Mouse (Mus musculus) embryonic stem cell, embryonic (primary cell): Measurements from ENCODE around the gene Msh4.
"Not testable (repeated sequence)": the region's sequence is repeated elsewhere in the genome, so short reads cannot be mapped to it uniquely, and the experiment has no call there.

Experiments
- CTCF ChIA-PET, 4 experiments: fragments of 300-600 bp in 2 of 4; fragments of 350-600 bp in 2 of 4; sonication (Branson Sonifier 250); formaldehyde crosslinking; loops; one replicate each; lab custom pipeline; 2022; ENCODE audit warnings: inconsistent platforms in 2 of 4; lab: Charles Lee
- POLR2A ChIA-PET, 4 experiments: fragments of 300-600 bp in 2 of 4; fragments of 350-600 bp in 2 of 4; sonication (Branson Sonifier 250); formaldehyde crosslinking; loops; one replicate each; lab custom pipeline; 2022; ENCODE audit warnings: antibody characterized with exemption in 4 of 4, inconsistent platforms in 1 of 4; lab: Charles Lee

Msh4 gene

DNA sequence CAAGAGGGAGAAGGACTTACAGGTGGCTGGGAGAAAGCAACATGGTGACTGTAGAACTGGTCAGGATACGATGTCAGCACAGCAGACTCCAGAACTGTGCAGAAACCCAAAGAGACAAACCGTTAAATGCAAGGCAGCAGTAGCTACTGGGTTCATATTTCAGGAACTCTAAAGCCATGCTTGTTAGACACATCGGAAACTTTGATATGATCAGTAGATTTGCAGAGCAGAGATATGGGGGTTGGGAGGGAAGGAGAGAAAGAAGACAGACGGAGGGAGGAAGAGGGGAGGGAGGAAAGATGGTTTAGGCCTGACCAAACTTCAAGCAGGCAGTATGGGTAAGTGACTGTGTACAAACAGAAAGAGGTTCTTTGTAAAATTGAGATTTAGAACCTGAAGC, 68.3 kb downstream of the Msh4 start:
- ChIA-PET POLR2A (interaction anchor here in 1 of 4 experiments (0.6 kb wide), 1 partner anchor 1021 kb away, joined by 4 read pairs; no protein-coding TSS in a partner anchor), CTCF (no interaction called here)

DNA sequence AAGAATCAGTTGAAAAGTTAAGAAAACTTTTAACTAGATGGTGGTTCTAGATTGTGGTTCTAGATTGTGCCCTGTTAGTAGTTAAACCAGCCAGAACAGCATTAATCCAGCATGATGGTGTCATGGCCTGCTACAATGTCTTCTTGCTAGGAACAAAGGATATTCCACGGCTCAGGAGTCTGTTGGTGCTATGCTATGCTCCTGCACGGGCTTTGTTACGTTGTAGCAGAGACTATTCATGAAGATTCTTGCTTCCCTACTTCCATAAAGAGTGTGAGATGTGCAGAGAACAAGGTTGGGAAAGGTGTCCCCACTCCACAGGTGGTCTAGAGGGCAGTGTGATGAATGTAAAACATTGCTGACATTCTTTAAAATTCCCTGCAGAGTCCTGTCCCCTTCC, 69.6 kb downstream of the Msh4 start:
- ChIA-PET POLR2A (interaction anchor here in 2 of 4 experiments (0.6 kb wide), 2 partner anchors 18 to 77 kb away, joined by 4 to 5 read pairs; partner anchors contain the start of gene Rabggtb (in 1 of the 2)), CTCF (interaction anchor here (0.5 to 1.5 kb wide), 27 partner anchors 9 to 993 kb away, joined by 3 to 13 read pairs (median 4); no protein-coding TSS in a partner anchor)

DNA sequence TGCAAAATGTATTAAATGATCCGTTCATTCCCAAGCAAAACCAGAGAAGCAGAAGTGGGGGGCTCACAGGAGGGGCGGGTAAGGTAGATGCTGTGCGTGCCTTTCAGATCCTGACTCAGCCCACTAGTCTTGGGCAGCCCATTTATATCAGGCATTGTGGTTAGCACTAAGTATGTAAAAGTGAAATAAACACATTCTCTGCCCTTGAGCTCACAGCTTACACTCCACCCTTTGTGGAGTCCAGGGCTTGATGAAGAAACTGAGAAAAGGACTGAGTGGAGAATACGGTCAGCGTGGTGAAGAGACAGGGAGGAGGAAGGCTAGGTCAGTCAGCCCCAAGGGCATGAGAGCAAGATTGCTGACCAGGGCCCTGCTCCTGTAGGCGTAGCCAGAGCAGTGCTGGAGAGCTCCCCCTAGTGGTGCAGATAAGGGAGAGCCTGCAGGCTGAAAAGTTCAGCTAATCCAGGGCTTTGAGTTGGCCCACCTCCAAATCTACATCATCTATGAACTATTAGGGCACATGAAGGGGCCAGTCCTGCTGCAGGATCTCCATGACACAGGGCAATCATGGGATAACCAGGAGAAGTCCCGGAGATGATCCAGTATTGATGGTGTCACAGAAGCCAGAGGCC, 70.4 kb downstream of the Msh4 start:
- CTCF ChIA-PET = interaction anchor here (0.5 to 1.5 kb wide), 30 partner anchors 10 to 992 kb away, joined by 3 to 13 read pairs (median 4); no protein-coding TSS in a partner anchor
- POLR2A ChIA-PET = interaction anchor here in 3 of 4 experiments (0.6 to 1.3 kb wide), 4 partner anchors 17 to 108 kb away, joined by 3 to 5 read pairs (median 4); partner anchors contain the start of genes Acadm (in 1 of the 3), Msh4 (in 1 of the 3) and Rabggtb (in 1 of the 3)

DNA sequence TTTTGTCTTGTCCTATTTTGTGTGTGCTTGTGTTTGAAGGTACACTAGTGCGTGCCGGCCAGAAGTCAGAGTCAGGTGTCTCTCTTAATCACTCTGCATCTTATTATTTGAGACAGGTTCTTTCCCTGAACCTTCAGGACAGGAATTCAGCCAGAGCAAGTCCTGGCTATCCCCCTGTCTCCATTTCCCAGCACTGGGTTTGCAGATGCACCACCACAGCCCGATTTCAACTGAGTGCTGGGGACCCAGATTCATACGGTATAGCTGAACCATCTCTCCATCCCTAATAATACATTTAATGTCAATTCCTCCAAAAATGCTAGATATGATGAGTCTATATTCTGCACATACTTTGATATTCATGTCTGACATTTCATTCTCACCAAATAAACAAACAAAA, 71.9 kb downstream of the Msh4 start:
- POLR2A ChIA-PET = interaction anchor here in 1 of 4 experiments (1.3 kb wide), 1 partner anchor 110 kb away, joined by 4 read pairs; the partner anchor contains the start of gene Acadm

DNA sequence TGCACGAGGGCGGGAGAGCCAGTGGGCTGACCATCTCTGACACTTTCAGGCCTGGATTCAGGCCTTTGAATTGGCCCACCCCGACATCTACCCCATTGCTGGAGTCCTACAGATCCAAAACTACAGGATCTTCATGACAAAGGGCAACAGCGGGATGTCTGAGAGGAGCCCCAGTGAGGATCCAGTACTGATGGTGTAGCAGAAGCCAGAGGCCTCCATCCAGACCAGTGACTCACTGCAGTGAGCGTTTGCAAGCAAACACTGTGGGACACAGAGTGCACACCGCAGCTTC, 73.3 kb downstream of the Msh4 start:
- CTCF ChIA-PET = interaction anchor here in 3 of 4 experiments (0.6 to 1.1 kb wide), 6 partner anchors 11 to 1049 kb away, joined by 3 to 7 read pairs (median 4); no protein-coding TSS in a partner anchor
- POLR2A ChIA-PET = interaction anchor here in 2 of 4 experiments (0.7 to 1.2 kb wide), 3 partner anchors 17 to 82 kb away, joined by 3 to 5 read pairs (median 4); no protein-coding TSS in a partner anchor

More for the DNA sequence above, 71.9 kb downstream of the Msh4 start:
- CTCF ChIA-PET = no interaction called here

DNA sequence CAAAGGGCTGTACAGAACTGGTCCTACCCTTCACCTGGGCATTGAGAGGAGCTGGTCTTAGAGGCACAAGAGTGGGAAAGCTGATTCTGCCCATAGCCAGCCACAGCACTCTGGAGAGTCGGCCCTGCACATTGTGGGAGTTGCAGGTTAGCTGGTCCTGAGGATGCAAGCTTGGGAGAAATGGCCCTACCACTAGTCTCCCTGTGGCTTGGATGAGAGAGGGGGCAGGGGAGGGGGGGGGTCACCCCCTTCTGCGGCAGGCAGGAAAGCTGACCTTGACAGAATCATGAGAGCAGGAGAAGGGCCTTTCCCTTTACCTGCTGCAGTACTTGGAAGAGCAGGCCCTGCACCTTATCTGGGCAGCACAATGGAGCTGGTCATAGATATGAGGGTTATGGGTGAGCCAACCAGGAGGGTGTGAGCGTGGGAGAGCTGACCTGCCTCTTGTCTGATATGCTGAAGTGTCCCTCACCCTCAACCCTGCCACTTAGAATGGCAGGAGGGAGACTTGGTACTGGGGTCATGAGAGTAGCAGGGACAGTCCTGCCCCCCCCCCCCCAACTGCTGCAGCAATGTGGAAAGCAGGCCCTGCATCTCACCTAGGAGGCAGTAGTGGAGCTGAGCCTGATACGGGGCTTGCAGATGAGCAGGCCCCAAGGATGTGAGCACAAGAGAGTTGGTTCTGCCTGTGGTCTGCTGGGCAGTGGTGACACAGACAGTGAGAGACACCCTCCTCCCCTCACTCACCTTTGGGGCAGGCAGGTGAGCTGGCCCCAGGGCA, 73.9 kb downstream of the Msh4 start:
- POLR2A ChIA-PET = interaction anchor here in 2 of 4 experiments (0.6 to 1.2 kb wide), 4 partner anchors 10 to 83 kb away, joined by 3 to 5 read pairs (median 4); no protein-coding TSS in a partner anchor
- CTCF ChIA-PET = interaction anchor here in 3 of 4 experiments (0.6 to 1.1 kb wide), 9 partner anchors 10 to 1048 kb away, joined by 3 to 7 read pairs (median 3); no protein-coding TSS in a partner anchor

DNA sequence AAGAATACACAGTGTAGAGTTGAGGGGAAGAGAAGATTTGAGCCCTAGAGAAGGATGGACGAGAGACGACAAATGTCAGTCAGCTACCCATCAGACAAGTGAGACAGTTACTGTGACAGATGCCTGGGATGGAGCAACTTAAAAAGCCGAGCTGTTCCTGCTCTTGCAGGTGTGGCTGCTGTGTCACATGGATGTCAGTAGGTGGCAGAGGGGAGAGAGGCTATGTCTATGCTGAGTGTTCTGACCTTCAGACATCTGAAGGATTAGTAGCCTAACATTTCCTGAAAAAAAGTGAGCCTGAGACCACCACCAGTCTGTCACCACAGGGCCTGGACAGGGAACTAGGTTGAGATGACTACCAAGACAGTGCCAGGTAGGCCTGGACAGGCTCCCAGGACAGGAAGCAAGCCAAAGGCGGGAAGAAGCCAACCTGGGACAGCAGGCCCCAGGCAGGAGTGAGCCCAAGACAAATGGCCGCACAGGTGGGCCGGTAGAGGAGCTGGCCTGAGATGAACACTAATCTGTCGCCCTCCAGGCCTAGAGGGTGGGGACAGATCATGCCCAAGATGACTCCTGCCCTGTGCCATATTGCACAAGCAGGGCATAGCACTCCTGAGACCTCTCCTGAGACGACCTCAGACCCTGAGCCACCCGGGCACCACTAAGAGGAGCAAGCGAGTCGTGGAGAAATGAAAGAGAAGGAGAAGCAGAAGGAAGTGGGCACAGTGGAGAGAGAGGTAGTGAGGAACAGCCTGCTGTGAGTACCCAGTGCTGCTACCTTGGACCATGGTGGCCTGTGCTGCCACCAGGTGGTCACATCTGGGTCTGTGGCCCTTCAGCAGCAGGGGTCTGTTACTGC, 74.7 kb downstream of the Msh4 start:
- ChIA-PET POLR2A (interaction anchor here in 1 of 4 experiments (0.6 to 1.2 kb wide), 5 partner anchors 9 to 1377 kb away, joined by 3 to 4 read pairs (median 3); no protein-coding TSS in a partner anchor), CTCF (interaction anchor here in 3 of 4 experiments (0.6 to 1.1 kb wide), 11 partner anchors 9 to 1048 kb away, joined by 3 to 7 read pairs (median 3); no protein-coding TSS in a partner anchor)

DNA sequence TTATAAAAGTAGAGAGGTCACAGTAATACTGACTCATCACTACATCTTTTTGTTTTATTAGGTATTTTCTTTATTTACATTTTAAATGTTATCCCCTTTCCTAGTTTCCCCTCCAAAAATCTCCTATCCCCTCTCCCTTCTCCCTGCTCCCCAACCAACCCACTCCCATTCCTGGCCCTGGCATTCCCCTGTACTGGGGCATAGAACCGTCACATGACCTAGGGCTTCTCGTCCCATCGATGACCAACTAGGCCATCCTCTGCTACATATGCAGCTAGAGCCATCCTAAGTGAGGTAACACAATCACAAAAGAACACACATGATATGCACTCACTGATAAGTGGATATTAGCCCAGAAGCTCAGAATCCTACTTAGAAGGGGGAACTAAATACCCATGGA, 76.2 kb downstream of the Msh4 start:
- CTCF ChIA-PET = interaction anchor here in 1 of 4 experiments (0.6 kb wide), 1 partner anchor 329 kb away, joined by 6 read pairs; no protein-coding TSS in a partner anchor
- POLR2A ChIA-PET = not testable (repeated sequence)

DNA sequence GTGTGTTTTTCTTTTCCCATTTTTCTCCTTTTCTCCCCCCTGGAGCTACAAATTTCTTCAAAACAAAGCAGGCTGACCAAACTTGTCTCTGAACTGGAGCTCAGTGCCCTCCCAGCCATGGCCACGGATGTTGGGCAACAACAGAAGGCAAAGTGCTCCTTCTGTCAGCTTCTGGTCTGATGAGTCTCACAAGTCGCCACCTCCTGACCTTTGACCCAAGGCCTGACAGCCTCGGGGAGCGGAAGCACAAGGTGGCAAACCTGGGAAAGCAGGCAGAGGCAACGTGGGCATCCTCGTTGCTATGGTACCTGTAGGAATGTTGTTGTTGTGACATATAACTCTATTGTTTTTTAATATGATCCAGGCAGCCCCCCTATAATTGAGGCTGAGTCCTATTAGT, 79.3 kb downstream of the Msh4 start:
- ChIA-PET CTCF (interaction anchor here in 1 of 4 experiments (1.8 kb wide), 1 partner anchor 9 kb away, joined by 6 read pairs; no protein-coding TSS in a partner anchor), POLR2A (no interaction called here)

DNA sequence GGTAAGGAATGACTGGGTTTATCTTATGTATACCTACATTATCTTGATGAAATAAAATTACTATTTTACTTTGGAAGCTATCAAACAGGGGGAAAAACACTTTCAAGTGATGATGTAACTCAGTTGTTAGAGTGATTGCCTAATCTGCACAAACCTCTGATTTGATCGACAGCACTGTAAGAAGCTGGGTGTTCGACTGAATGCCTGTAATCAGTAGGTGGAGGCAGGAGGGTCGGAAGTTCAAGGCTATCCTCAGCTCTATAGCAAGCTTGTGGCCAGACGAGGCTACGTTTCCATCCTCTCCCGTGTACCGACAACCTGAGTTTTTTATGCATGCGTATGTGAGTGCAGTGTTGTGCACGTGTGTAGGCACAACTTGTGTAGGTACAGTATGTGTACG, 80.7 kb downstream of the Msh4 start:
- CTCF ChIA-PET = interaction anchor here in 2 of 4 experiments (1.8 to 1.9 kb wide), 2 partner anchors 10 kb away, joined by 6 read pairs; no protein-coding TSS in a partner anchor
- POLR2A ChIA-PET = interaction anchor here in 1 of 4 experiments (1.3 to 1.4 kb wide), 2 partner anchors 87 to 154 kb away, joined by 3 to 4 read pairs; partner anchors contain the start of gene Rabggtb

DNA sequence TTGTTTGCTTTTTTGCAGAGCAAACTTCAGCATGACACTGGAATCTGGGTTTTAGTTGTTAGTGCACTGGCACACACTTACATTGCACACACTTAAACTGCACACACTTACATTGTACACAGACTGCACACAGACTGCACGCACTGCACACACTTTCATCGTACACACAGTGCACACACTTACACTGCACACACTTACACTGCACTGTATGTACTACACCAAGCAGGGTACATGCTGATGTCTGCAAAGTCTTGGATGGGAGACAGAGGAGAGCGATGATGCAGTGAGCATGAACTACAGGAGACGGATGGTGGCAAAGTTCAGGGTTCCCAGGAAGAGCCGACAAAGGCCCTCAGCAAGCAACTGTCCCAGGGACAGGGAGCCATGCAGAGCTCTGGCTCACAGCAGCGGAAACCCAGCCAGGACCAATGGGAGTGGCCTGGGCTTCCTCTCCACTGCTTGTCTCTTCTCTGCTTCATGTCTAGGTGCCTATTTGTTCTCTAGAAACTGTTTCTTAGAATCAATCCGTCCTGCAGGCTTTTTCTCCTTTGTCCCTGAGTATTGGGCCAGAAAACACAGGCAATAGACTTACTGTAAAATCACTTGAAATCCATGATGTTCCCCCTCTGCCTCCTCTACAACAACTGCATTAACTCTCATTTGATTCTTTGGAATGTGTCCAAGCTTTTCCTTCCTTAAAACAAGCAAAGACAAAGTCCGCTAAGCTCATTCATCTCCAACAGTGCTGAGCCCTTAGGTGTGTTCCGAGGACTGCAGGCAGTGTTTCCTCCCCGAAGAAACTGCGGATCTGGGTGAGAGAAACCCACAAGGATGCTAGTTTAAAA, 82.0 kb downstream of the Msh4 start:
- CTCF ChIA-PET = interaction anchor here in 2 of 4 experiments (1.9 to 2.3 kb wide), 2 partner anchors 12 kb away, joined by 6 to 8 read pairs; no protein-coding TSS in a partner anchor
- POLR2A ChIA-PET = interaction anchor here in 1 of 4 experiments (0.7 to 1.2 kb wide), 2 partner anchors 17 to 873 kb away, joined by 3 to 4 read pairs; no protein-coding TSS in a partner anchor

DNA sequence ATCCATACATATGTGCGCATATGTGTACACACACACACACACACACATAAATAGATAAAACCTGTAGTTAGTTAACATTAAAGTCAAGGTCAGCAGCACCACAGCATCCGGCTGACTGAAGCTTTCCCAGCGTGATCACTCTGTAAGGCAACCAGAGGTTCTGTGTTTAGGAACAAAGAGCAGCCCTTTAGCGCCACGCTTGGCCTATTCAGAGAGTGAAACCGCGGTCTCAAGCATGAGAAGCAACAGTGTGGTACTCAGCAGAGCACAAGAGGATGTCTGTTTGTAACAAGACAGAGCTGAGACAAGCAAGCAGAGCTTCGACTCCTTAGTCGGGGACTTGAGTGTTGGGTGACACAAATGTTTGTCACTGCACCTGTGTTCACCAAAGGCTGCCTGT, 86.5 kb downstream of the Msh4 start:
- ChIA-PET POLR2A (no interaction called here), CTCF (interaction anchor here in 2 of 4 experiments (1.0 to 1.2 kb wide), 2 partner anchors 16 kb away, joined by 3 read pairs; no protein-coding TSS in a partner anchor)

DNA sequence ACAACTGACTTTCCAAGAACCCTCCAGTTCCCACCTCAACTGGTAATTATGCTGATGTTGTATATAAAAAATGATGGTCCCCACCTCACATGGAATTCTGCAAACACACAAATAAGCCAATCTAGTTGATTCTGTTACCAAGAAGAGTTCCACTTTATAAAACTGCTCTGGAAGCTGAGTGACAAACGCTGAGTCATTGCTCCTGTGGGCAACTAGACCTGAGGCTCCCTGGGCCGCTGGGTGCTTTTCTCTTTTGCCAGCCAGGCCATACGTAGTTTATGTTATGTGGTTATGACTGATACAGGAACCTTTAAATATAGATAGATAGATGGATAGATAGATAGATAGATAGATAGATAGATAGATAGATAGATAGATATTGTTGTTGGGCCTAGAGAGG, 87.2 kb downstream of the Msh4 start:
- CTCF ChIA-PET = interaction anchor here in 1 of 4 experiments (1.2 kb wide), 2 partner anchors 17 kb away, joined by 3 to 5 read pairs; no protein-coding TSS in a partner anchor
- POLR2A ChIA-PET = interaction anchor here in 3 of 4 experiments (0.6 to 1.2 kb wide), 4 partner anchors 11 to 89 kb away, joined by 3 to 6 read pairs (median 4); no protein-coding TSS in a partner anchor

DNA sequence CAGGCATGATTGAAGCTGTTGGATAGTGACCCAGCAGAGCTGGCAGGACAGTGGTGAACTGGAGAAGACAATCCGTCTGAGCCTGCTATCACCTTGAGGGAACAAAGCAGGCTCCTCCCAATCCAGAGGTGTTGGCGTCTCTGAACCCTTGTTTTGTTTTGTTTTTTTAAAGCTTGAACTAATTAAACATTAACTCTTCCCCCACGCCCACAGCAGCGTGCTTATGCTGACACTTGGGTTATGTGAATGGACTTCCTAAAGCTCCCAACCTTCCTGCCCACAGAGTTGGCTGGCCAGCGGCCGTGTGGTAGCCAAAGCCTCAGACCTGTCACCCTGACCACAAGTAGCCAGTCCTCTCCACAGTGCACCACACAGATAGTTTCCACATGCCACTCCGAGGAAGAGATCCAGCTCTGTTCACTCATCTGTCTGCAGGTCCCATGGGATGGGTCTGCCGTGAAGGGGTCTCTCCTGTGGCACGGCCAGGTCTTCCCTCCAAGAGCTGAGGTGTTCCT, 88.5 kb downstream of the Msh4 start:
- POLR2A ChIA-PET = interaction anchor here in 3 of 4 experiments (0.6 to 1.9 kb wide), 9 partner anchors 10 to 237 kb away, joined by 3 to 18 read pairs (median 3); partner anchors contain the start of gene Rabggtb (in 1 of the 3)
- CTCF ChIA-PET = interaction anchor here in 2 of 4 experiments (0.6 to 1.2 kb wide), 4 partner anchors 10 to 141 kb away, joined by 3 to 5 read pairs (median 3); no protein-coding TSS in a partner anchor

DNA sequence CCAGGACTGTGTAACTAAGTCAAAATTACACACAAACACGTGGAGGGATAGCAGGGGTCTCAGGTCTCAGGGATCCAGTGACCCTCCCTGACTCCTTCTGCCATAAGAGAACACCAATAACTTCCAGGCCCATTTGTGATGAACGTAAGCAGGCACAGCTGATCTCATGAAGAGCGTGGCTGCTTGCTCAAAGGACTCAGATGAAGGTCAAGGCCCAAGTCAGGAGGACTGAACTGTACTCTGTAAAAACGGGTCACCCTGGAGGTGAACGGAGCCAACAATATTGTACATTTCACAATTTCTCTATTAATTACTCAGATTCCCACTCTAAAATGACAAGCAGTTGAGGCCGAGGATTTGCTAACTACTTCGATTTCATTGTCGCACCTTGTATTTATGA, 91.9 kb downstream of the Msh4 start:
- CTCF ChIA-PET = no interaction called here
- POLR2A ChIA-PET = no interaction called here

DNA sequence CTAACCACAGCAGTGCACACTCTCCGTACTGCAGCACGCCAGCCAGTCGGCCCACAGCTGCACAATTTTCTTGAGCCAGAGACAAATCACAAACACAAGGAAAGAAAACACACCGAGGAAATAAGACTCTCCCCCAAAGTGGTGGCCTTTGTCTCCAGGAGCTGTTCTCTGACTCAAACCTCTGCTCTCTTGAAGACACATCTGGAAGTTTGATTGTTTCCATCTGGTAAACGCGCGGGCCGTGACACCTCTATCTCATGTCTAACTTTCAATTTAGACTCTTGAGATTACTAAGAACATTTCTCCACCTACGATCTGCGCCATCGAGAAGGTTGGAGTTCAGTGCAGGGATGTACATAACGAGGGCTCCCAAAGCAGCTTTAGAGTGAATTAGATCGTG, 97.5 kb downstream of the Msh4 start:
- POLR2A ChIA-PET = interaction anchor here in 1 of 4 experiments (0.6 to 2.9 kb wide), 5 partner anchors 9 to 585 kb away, joined by 3 to 18 read pairs (median 4); partner anchors contain the start of gene Rabggtb
- CTCF ChIA-PET = interaction anchor here in 2 of 4 experiments (0.6 kb wide), 2 partner anchors 44 to 51 kb away, joined by 3 read pairs; no protein-coding TSS in a partner anchor
